Mouse (Mus musculus) forebrain, embryonic 15.5 days (tissue): Measurements from ENCODE around the gene Serpina3a. TPM values are rescaled to one million over a fixed set of nuclear protein-coding genes. Genes with fewer than 3 reads are reported as not detected.

ENCODE experiments used
- ATAC-seq: fragments of 200-750 bp; cut with Nextera tagmentation; replicated peaks from 2 replicates; pipeline ENCODE4 v1.8.0; 2017; ENCODE audit warnings: mild to moderate bottlenecking, moderate TSS enrichment, moderate library complexity
- H3K27ac ChIP-seq: fragments of 300-500 bp; sonication (generic); replicated peaks from 2 replicates; pipeline ENCODE4 v1.5.1; 2015; ENCODE audit warnings: mild to moderate bottlenecking, inconsistent platforms
- H3K27me3 ChIP-seq: fragments of 300-500 bp; sonication (generic); 2 replicates; pipeline ENCODE4 v1.6.1; 2015; ENCODE audit warnings: inconsistent platforms
- H3K36me3 ChIP-seq: fragments of 300-500 bp; sonication (generic); 2 replicates; pipeline ENCODE4 v1.6.1; 2015; ENCODE audit warnings: mild to moderate bottlenecking, inconsistent platforms
- H3K4me1 ChIP-seq: fragments of 300-500 bp; sonication (generic); 2 replicates; pipeline ENCODE4 v1.6.1; 2015; ENCODE audit warnings: inconsistent platforms
- H3K4me2 ChIP-seq: fragments of 300-500 bp; sonication (generic); replicated peaks from 2 replicates; pipeline ENCODE4 v1.6.1; 2015; ENCODE audit warnings: mild to moderate bottlenecking, inconsistent platforms
- H3K4me3 ChIP-seq: fragments of 300-500 bp; sonication (generic); 2 replicates; pipeline ENCODE4 v1.5.1; 2015; ENCODE audit warnings: mild to moderate bottlenecking, inconsistent platforms
- H3K9ac ChIP-seq: fragments of 300-500 bp; sonication (generic); replicated peaks from 2 replicates; pipeline ENCODE4 v1.6.1; 2015; ENCODE audit warnings: mild to moderate bottlenecking, inconsistent platforms
- H3K9me3 ChIP-seq: fragments of 300-500 bp; sonication (generic); 2 replicates; pipeline ENCODE4 v1.6.1; 2016; ENCODE audit warnings: inconsistent platforms
- whole genome bisulfite sequencing: fragments of 180-500 bp; shearing (Covaris S2); methylation state at CpG from one replicate; pipeline ENCODE4 v1.1.7; 2015; ENCODE audit warnings: mixed read lengths; 5-methylcytosine and 5-hydroxymethylcytosine counted together
- polyA plus RNA-seq: library from polyadenylated mRNA; unstranded; fragments of >200 nt; fragmentation: Nextera tagmentation; extraction: Ambion mirVana; gene quantifications from 2 replicates; pipeline ENCODE4 v1.2.1, GENCODE M21; 2015

Serpina3a gene
- polyA plus RNA-seq, 1 experiment from 2014 or later, result not detected

DNA sequence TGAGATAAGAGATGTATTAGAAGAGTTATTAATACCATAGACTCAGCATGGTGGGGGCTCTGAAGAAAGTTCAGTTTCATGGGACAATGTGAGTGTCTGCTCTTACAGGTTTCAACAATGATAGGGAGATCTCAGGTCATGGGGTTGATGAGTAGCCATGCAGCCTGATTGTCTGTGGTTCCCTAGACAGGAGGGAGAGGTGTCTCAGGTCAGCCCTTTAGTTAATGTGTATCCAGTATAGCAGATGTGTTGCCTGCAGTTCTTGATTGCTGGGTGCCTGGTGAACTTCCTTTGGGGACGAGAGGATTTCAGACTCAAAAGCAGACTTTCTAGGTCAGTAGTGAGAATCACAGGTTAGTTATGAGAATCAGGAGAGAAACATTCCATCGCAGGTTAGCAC is 4.0 kb upstream of the Serpina3a start:
- 79% methylated on average over 2 of the region's 2 CpGs for whole genome bisulfite sequencing
- Histone ChIP-seq H3K27me3 (no peaks in the 10 kb centered on the region), H3K4me3 (no peak overlapping the region), H3K4me1 (no peaks in the 10 kb centered on the region), H3K9me3 (no peaks in the 10 kb centered on the region), H3K27ac (no peak overlapping the region), H3K4me2 (no peak overlapping the region), H3K9ac (no peak overlapping the region), H3K36me3 (no peaks in the 10 kb centered on the region)
- ATAC-seq, result no peak

GRCm38 (mm10) chr12:104114921-104115579 is 2.5 kb downstream of the Serpina3a start:
- WGBS, result 52% methylated on average over 3 of the region's 3 CpGs
- Histone ChIP-seq H3K27me3 (no peaks in the 10 kb centered on the region), H3K36me3 (no peaks in the 10 kb centered on the region), H3K4me1 (no peaks in the 10 kb centered on the region), H3K4me3 (no peak overlapping the region), H3K9me3 (no peaks in the 10 kb centered on the region), H3K9ac (no peak overlapping the region), H3K27ac (no peak overlapping the region), H3K4me2 (no peak overlapping the region)
- no peak for ATAC-seq

DNA sequence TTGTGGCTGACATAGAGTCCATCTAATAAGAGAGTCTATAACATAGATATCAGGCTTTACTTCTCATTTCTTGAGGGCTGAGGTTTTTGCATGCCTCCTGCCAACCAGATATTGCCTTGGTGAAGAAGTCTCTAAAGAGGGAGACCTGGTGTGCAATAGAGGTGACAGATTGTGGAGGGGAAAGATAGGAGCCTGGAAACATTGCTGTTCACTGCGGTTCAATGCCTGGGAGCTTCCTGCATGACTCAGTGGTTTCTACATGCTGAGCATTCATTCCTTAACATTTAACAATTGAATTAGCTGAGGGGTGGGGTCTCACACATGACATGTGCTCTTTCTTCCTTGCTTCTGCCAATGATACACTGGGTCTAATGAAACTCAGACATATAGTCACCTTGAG is 10.6 kb downstream of the Serpina3a start:
- Histone ChIP-seq H3K27ac (no peak overlapping the region), H3K9me3 (no peaks in the 10 kb centered on the region), H3K4me2 (no peak overlapping the region), H3K36me3 (no peaks in the 10 kb centered on the region), H3K4me1 (no peaks in the 10 kb centered on the region), H3K9ac (no peak overlapping the region), H3K4me3 (no peak overlapping the region), H3K27me3 (no peaks in the 10 kb centered on the region)
- no peak for ATAC-seq
- WGBS, result 90% methylated on average over 1 of the region's 1 CpGs

GRCm38 (mm10) chr12:104123996-104124395 is 11.5 kb downstream of the Serpina3a start:
- Histone ChIP-seq H3K4me2 (no peak overlapping the region), H3K27me3 (no peaks in the 10 kb centered on the region), H3K4me3 (no peak overlapping the region), H3K27ac (no peak overlapping the region), H3K9ac (no peak overlapping the region), H3K9me3 (no peaks in the 10 kb centered on the region), H3K4me1 (no peaks in the 10 kb centered on the region), H3K36me3 (no peaks in the 10 kb centered on the region)
- 82% methylated on average over 2 of the region's 2 CpGs for WGBS
- no peak for ATAC-seq

GRCm38 (mm10) chr12:104125021-104125560 is 12.6 kb downstream of the Serpina3a start:
- Histone ChIP-seq H3K27ac (no peak overlapping the region), H3K9me3 (no peaks in the 10 kb centered on the region), H3K4me3 (no peak overlapping the region), H3K27me3 (no peaks in the 10 kb centered on the region), H3K9ac (no peak overlapping the region), H3K4me2 (no peak overlapping the region), H3K4me1 (no peaks in the 10 kb centered on the region), H3K36me3 (no peaks in the 10 kb centered on the region)
- ATAC-seq, result no peak
- 83% methylated on average over 5 of the region's 5 CpGs for WGBS

- H3K9ac ChIP-seq, result no peak within 1 kb of the TSS
- no peaks in the 10 kb centered on the region for H3K36me3 ChIP-seq
- 88% methylated on average over 5 of the region's 5 CpGs for WGBS
- H3K4me1 ChIP-seq, result no peaks in the 10 kb centered on the region
- ATAC-seq, result no peak
- no peak within 1 kb of the TSS for H3K4me3 ChIP-seq
- no peak within 1 kb of the TSS for H3K4me2 ChIP-seq
- no peak within 1 kb of the TSS for H3K27ac ChIP-seq
- H3K9me3 ChIP-seq, result no peaks in the 10 kb centered on the region
- no peaks in the 10 kb centered on the region for H3K27me3 ChIP-seq
Measured at GRCm38 (mm10) chr12:104127696-104128095, 15.2 kb downstream of the Serpina3a start, which contains the start of gene Serpina3b. TSS of gene Serpina3b (plus strand) at chr12:104127996.

- ATAC-seq, result no peak
- no peaks in the 10 kb centered on the region for H3K27me3 ChIP-seq
- H3K9me3 ChIP-seq, result no peaks in the 10 kb centered on the region
- H3K4me1 ChIP-seq, result no peaks in the 10 kb centered on the region
- H3K4me2 ChIP-seq, result no peak overlapping the region
- H3K9ac ChIP-seq, result no peak overlapping the region
- no peak overlapping the region for H3K4me3 ChIP-seq
- no peaks in the 10 kb centered on the region for H3K36me3 ChIP-seq
- H3K27ac ChIP-seq, result no peak overlapping the region
Measured at GRCm38 (mm10) chr12:104131041-104131440, 18.5 kb downstream of the Serpina3a start.

- 89% methylated on average over 2 of the region's 2 CpGs for WGBS
- no peak overlapping the region for H3K4me2 ChIP-seq
- H3K27me3 ChIP-seq, result no peaks in the 10 kb centered on the region
- H3K9ac ChIP-seq, result no peak overlapping the region
- H3K27ac ChIP-seq, result no peak overlapping the region
- no peaks in the 10 kb centered on the region for H3K36me3 ChIP-seq
- no peak overlapping the region for H3K4me3 ChIP-seq
- no peak for ATAC-seq
- H3K9me3 ChIP-seq, result no peaks in the 10 kb centered on the region
- H3K4me1 ChIP-seq, result no peaks in the 10 kb centered on the region
Measured at GRCm38 (mm10) chr12:104138216-104138615, 25.7 kb downstream of the Serpina3a start.

GRCm38 (mm10) chr12:104140543-104141103 is 28.1 kb downstream of the Serpina3a start:
- 94% methylated on average over 4 of the region's 4 CpGs for WGBS
- Histone ChIP-seq H3K36me3 (no peaks in the 10 kb centered on the region), H3K9me3 (no peaks in the 10 kb centered on the region)

DNA sequence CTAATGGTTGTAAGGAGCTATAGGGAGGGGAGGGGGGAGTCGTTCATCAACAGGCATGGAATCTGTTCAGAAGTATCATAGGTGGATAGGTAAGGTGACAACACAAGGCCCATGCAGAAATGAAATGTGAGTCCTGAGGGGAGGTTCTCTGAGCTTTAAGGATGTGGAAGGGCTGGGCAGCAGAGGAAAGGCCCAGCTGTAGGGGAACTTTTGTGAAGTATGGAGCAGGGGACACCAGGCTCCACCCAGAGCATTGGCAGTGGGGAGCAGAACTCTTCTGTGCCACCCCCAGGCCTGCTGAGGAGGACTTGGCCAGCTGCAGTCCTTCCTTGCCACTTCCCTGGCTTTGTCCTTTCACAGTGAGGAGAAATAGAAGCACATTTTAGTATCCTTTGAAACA is 29.0 kb downstream of the Serpina3a start:
- H3K9me3 ChIP-seq, result no peaks in the 10 kb centered on the region
- no peak for ATAC-seq
- H3K4me3 ChIP-seq, result no peak overlapping the region
- no peaks in the 10 kb centered on the region for H3K4me1 ChIP-seq
- H3K4me2 ChIP-seq, result no peak overlapping the region
- no peak overlapping the region for H3K9ac ChIP-seq
- no peaks in the 10 kb centered on the region for H3K36me3 ChIP-seq
- WGBS, result 84% methylated on average over 1 of the region's 1 CpGs
- no peak overlapping the region for H3K27ac ChIP-seq
- no peaks in the 10 kb centered on the region for H3K27me3 ChIP-seq

More at GRCm38 (mm10) chr12:104140543-104141103, 28.1 kb downstream of the Serpina3a start:
- ATAC-seq, result no peak
- H3K4me3 ChIP-seq, result no peak overlapping the region
- H3K27ac ChIP-seq, result no peak overlapping the region
- H3K27me3 ChIP-seq, result no peaks in the 10 kb centered on the region
- H3K4me2 ChIP-seq, result no peak overlapping the region
- H3K4me1 ChIP-seq, result no peaks in the 10 kb centered on the region
- no peak overlapping the region for H3K9ac ChIP-seq

DNA sequence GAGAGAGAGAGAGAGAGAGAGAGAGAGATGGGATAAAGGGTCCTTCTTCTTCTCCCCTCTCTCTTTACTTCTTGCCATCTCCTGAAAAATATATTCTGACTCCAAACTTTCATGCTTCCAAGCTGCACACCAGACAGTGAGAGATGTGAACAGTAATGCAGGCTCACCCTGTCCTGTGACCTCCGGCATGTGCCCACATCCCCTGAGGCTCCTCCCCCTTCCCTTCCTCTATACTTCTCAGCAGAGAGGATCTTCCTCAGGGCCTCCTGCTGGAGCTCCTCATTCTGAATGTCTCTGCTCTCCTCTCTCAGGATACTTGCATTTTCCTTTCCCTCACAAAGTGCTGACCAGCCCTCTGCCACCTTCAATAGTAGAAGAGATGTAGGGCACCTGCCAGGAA is 29.9 kb downstream of the Serpina3a start:
- H3K27ac ChIP-seq, result no peak overlapping the region
- WGBS, result 64% methylated on average over 1 of the region's 1 CpGs
- no peak overlapping the region for H3K4me3 ChIP-seq
- ATAC-seq, result no peak
- no peak overlapping the region for H3K9ac ChIP-seq
- H3K4me1 ChIP-seq, result no peaks in the 10 kb centered on the region
- H3K27me3 ChIP-seq, result no peaks in the 10 kb centered on the region
- no peaks in the 10 kb centered on the region for H3K9me3 ChIP-seq
- H3K36me3 ChIP-seq, result no peaks in the 10 kb centered on the region
- H3K4me2 ChIP-seq, result no peak overlapping the region

DNA sequence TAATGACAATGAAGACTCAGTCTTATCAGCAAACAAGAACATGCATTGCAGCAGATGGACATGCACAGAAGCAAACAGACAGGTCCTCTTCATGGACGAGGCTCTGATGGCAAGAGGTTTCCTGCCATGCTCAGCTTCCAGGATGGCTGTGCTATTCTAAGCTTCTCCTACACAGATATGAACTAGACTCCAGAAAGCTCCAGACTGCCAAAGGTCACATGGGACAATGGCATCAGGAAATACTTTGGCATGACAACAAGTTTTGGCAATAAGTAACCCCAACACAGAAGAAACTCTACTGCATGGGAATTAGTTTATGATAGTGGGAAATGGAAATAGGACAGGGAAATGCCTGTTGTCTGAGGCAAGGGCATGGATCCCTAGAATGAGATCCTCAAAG is 30.8 kb downstream of the Serpina3a start:
- H3K4me3 ChIP-seq, result no peak overlapping the region
- no peak overlapping the region for H3K9ac ChIP-seq
- no peaks in the 10 kb centered on the region for H3K36me3 ChIP-seq
- no peak overlapping the region for H3K4me2 ChIP-seq
- WGBS, result 89% methylated on average over 1 of the region's 1 CpGs
- H3K27me3 ChIP-seq, result no peaks in the 10 kb centered on the region
- no peaks in the 10 kb centered on the region for H3K4me1 ChIP-seq
- H3K9me3 ChIP-seq, result no peaks in the 10 kb centered on the region
- ATAC-seq, result no peak
- H3K27ac ChIP-seq, result no peak overlapping the region

- 88% methylated on average over 2 of the region's 2 CpGs for WGBS
- H3K9ac ChIP-seq, result no peak overlapping the region
- no peak overlapping the region for H3K4me2 ChIP-seq
- no peak overlapping the region for H3K27ac ChIP-seq
- H3K27me3 ChIP-seq, result no peaks in the 10 kb centered on the region
- ATAC-seq, result no peak
- H3K9me3 ChIP-seq, result no peaks in the 10 kb centered on the region
- no peaks in the 10 kb centered on the region for H3K36me3 ChIP-seq
- H3K4me3 ChIP-seq, result no peak overlapping the region
- no peaks in the 10 kb centered on the region for H3K4me1 ChIP-seq
Measured at GRCm38 (mm10) chr12:104145571-104145970, 33.0 kb downstream of the Serpina3a start.
